Mouse (Mus musculus) cerebellum, postnatal 14 days (tissue): ENCODE results near the gene Kcnj11.

ENCODE experiments used
- DNase-seq, 2 experiments: peaks; one replicate each; pipeline ENCODE4 v3.0.0; 2021; ENCODE audit warnings: mixed read lengths in 2 of 2

The Kcnj11 gene

GRCm38 (mm10) chr7:46103771-46104170, 3.2 kb upstream of the Kcnj11 start:
- peak; percentile 74 to 76 for DNase-seq

- peak; percentile 79 to 83 for DNase-seq
Measured at GRCm38 (mm10) chr7:46103075-46103591, 2.6 kb upstream of the Kcnj11 start.

- peak; percentile 43 to 49 for DNase-seq
Measured at GRCm38 (mm10) chr7:46099682-46100081, 882 bp downstream of the Kcnj11 start.

DNA sequence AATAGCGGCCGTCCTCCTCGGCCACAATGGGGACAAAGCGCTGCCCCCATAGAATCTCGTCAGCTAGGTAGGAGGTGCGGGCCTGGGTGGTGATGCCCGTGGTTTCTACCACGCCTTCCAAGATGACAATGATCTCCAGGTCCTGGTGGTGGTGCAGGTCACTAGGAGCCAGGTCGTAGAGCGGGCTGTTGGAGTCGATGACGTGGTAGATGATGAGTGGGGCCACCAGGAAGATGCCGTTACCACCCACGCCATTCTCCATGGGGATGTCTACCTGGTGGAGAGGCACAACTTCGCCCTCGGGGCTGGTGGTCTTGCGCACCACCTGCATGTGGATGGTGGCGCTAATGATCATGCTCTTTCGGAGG, 1.7 kb downstream of the Kcnj11 start:
- DNase-seq: no peak

GRCm38 (mm10) chr7:46098221-46098918, 2.2 kb downstream of the Kcnj11 start:
- DNase-seq: peak; percentile 67 to 70

DNA sequence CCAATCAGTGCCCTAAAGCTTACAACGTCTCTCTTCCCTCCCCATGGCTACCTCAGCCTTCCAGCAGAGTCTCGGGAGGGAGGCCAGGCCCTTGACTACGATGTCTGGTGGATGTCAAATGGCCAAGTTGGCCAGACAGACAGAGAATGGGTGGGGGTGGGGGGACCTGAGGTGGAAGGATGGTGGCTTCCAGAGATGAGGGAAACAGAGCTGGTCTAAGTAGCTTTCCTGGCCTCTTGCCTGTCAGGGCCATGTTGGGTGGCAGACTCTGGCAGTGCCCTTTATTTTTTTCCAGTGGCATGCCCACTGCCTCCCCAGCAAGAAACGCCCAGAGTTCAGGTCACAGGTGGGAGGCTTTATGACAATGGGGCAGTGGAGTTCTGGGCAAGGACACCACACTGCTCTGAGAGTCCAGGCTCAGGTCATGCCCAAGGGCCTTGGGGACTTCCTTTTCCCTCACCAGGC, 3.2 kb downstream of the Kcnj11 start:
- DNase-seq: peak; percentile 56 to 58

DNA sequence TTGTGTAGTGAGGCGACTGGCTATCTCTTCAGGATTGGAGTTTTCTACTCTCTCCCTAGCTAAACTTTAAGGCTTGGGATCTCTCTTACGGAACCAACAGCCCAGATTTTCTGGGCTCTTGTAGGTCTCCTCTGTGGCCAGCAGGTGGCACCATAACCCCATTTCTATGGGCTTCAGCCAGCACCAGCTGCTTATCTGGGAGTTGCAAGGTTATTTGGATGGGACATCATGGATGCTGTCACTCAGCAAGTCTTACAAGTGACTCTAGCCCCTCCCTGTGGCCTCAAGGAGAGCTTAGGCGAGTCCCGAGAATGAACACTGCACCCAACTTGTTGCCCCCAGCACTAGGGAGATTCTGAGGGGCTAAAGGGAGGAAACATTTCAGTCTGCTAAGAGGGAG, 4.4 kb downstream of the Kcnj11 start:
- DNase-seq: peak; percentile 86

- DNase-seq: no peak
Measured at GRCm38 (mm10) chr7:46092803-46093202, 7.8 kb downstream of the Kcnj11 start.

- no peak for DNase-seq
Measured at GRCm38 (mm10) chr7:46088241-46088640, 12.3 kb downstream of the Kcnj11 start.

DNA sequence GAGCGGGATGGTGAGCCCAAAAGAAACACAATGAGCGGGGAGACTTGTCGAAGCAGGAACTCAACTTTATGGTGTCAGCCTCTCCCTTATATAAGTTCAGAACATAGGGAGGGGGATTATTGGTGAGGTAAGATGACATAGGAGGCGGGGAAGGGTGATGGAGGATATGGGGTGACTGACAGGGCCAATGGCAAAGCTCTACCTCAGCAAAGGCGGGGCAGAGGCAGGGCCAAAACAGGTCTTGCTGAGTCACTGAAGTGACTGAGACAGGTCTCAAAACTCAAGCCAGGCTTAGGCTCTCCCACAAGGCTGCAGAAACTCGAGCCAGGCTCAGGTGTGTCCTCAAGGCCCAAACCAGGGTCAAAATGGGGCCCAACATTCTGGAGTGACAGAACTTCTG, 14.2 kb downstream of the Kcnj11 start:
- no peak for DNase-seq

- peak; percentile 50 to 66 for DNase-seq
Measured at GRCm38 (mm10) chr7:46084839-46085513, 15.6 kb downstream of the Kcnj11 start.

- DNase-seq: peak in 1 of 2 experiments; percentile 13
Measured at GRCm38 (mm10) chr7:46084024-46084423, 16.5 kb downstream of the Kcnj11 start.

GRCm38 (mm10) chr7:46077675-46078074, 22.9 kb downstream of the Kcnj11 start:
- peak in 1 of 2 experiments; percentile 7 for DNase-seq

DNA sequence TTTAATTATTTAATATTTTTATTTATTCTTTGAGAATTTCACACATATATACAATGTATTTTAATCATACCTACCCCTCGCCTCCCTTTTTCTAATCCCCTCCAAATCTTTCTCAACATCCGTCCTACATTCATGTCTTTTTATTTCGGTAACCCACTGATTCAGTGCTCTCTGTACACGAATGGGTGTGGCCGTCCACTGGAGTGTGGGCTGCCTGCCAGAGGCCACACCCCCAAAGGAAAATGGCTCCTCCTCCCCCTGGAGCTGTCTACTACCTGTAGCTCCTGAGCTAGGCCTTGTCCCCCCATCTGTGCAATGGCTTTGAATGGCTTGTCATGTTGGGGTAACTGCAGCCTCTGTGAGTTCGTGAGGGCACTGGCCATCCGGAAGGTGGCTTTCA, 23.7 kb downstream of the Kcnj11 start:
- DNase-seq: no peak

DNA sequence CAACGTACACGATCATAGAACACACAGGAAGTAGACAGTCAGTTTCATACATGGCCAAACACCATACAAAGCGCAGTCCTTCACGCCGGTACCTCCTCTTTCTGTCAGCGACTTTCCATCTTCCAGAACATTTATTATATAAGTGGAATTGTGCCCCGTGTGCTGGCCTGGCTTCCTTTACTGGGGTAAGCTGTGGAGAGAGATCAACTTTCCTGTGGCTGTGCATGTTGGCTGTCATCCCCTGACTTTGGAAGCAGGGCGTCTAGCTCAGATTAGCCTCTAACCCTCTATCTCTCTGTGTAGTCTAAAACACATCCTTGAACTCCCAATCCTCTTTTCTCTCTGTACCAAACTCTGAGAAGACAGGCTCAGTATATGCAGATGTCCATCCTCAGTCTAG, 31.7 kb downstream of the Kcnj11 start:
- no peak for DNase-seq

DNA sequence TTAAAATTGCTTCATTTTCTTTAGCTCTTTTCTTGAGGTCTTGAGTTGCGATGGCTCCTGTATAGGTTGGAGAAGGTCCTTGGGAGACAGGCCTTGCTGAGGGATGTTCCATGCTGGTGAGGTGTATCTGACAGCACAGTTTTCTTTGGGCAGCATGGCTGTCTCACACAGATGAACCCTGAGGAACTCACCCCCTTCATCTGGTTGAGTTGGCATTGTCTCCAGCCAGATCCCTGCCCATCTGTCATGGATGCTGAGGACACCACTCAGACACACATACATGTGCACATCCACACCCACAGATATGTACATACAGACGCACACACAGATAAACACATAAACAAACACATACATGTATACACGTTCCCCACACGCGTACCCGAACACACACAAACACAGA, 37.3 kb downstream of the Kcnj11 start:
- peak; percentile 35 to 41 for DNase-seq

DNA sequence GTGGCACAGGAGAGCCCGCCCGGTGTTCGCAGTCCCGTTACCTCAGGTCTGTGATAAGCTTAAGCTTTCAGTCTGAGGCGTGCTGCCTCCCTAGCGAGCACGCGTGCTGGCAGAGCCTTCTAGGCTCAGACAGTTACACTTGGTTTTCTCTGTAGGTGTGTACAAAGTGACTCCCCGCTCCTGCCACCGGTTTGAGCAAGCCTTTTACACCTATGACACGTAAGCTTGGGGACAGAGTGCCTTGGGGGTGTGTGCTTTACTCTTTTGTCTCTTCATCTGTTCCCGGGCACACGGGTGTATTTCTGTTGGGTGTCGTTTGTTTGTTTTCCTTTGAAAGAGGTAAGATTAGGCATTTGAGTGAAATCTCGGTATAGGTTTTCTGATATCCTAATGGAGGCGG, 39.0 kb downstream of the Kcnj11 start:
- DNase-seq: no peak

DNA sequence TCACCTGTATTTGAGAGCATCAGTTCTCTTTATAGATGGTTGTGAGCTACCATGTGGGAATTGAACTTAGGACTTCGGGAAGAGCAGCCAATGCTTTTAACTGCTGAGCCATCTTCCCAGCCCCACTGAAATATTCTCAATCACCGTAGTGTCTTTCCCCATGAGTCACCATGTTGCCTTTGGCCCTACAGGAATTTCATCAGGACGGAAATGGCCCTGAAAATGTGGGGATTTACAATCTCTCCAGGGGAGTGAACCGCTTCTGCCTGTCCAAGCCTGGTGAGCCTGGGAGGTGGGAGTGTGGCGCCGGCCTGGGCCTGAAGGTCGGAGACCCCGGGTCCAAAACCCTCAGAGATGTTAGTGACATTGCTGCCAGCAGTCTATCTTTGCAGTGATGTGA, 39.9 kb downstream of the Kcnj11 start:
- DNase-seq: no peak

GRCm38 (mm10) chr7:46058882-46059281, 41.7 kb downstream of the Kcnj11 start:
- no peak for DNase-seq

- DNase-seq: no peak
Measured at GRCm38 (mm10) chr7:46053566-46053965, 47.0 kb downstream of the Kcnj11 start.

- peak; percentile 67 to 80 for DNase-seq
Measured at GRCm38 (mm10) chr7:46052161-46052821, 48.3 kb downstream of the Kcnj11 start.

GRCm38 (mm10) chr7:46049981-46050380, 50.6 kb downstream of the Kcnj11 start:
- peak; percentile 55 to 66 for DNase-seq

DNA sequence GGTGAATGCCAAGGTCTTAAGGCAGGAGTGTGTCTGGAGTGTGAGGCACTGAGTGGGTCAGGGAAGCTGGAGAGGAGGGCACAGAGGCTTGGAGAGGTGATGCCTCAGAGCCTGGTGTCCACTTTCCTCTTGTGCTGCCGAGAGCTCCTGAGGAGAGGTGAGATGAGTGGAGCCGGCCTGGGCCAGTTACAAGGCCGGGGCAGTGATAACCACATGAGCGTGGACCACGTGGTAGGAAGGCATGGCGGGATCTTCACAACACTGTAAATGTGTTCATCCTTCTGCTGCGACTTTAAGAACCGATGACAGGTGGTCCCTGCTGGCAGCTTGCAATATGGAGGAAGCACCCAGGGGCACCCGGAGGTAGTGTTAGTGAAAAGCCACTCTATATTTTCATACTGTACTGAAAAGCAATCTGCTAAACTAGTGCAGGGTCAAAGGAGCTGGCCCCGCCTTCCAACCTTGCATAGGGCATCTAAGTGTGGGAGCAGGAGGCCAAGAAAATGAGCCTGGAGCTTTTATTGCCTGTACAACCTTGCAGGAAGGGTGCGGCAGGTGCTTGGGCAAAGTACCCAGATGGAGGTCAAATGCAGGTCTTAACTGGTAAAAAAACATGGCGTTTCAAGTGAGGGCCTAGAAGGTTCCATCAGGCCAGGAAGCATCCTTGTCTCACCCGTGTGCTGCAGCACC, 52.5 kb downstream of the Kcnj11 start:
- no peak for DNase-seq
